Mouse (Mus musculus): ENCODE results near the gene Zfhx3. TPM values are rescaled to one million over a fixed set of nuclear protein-coding genes. Genes with fewer than 3 reads are reported as not detected.

Zfhx3 gene
- polyA plus RNA-seq, 1 experiment from 2014 or later, result 17.8 TPM

- Histone ChIP-seq H3K36me3 (ENCODE audit: control insufficient read depth, insufficient read depth, low read length) (no peaks in the 10 kb centered on the region), H3K9me3 (ENCODE audit: control insufficient read depth, low read length) (no peaks in the 10 kb centered on the region), H3K4me3 (ENCODE audit: low read length) (no peak overlapping the region), H3K4me1 (ENCODE audit: control insufficient read depth, insufficient read depth, low read depth, low read length) (peaks cover 10% of the 10 kb centered on the region), H3K9ac (ENCODE audit: low read depth, low read length) (no peak overlapping the region), H3K4me2 (ENCODE audit: low read length) (no peak overlapping the region), H3K27me3 (replicated peaks; ENCODE audit: control insufficient read depth, insufficient read depth, low read length) (no peaks in the 10 kb centered on the region; the same call in 1 of the 2 replicates), H3K27ac (ENCODE audit: low read depth, low read length) (no peak overlapping the region)
- WGBS, result 30% methylated on average over 7 of the region's 7 CpGs
- no peak for ATAC-seq
Measured at GRCm38 (mm10) chr8:108762567-108762966, 820.1 kb downstream of the Zfhx3 start.

GRCm38 (mm10) chr8:108764403-108765194 is 822.2 kb downstream of the Zfhx3 start:
- H3K36me3 ChIP-seq (ENCODE audit: control insufficient read depth, insufficient read depth, low read length), result no peaks in the 10 kb centered on the region
- no peak overlapping the region for H3K9ac ChIP-seq (ENCODE audit: low read depth, low read length)
- no peak overlapping the region for H3K4me2 ChIP-seq (ENCODE audit: low read length)
- no peaks in the 10 kb centered on the region; the same call in 1 of the 2 replicates for H3K27me3 ChIP-seq (replicated peaks; ENCODE audit: control insufficient read depth, insufficient read depth, low read length)
- 78% methylated on average over 19 of the region's 19 CpGs for WGBS
- no peak overlapping the region for H3K27ac ChIP-seq (ENCODE audit: low read depth, low read length)
- H3K4me1 ChIP-seq (ENCODE audit: control insufficient read depth, insufficient read depth, low read depth, low read length), result peaks cover 2% of the 10 kb centered on the region; the same call in 1 of the 2 replicates
- no peaks in the 10 kb centered on the region for H3K9me3 ChIP-seq (ENCODE audit: control insufficient read depth, low read length)
- ATAC-seq, result no peak
- H3K4me3 ChIP-seq (ENCODE audit: low read length), result no peak overlapping the region

GRCm38 (mm10) chr8:108766102-108766501 is 823.7 kb downstream of the Zfhx3 start:
- no peak overlapping the region for H3K27ac ChIP-seq (ENCODE audit: low read depth, low read length)
- H3K4me1 ChIP-seq (ENCODE audit: control insufficient read depth, insufficient read depth, low read depth, low read length), result peaks cover 2% of the 10 kb centered on the region; the same call in 1 of the 2 replicates
- no peaks in the 10 kb centered on the region for H3K9me3 ChIP-seq (ENCODE audit: control insufficient read depth, low read length)
- H3K36me3 ChIP-seq (ENCODE audit: control insufficient read depth, insufficient read depth, low read length), result no peaks in the 10 kb centered on the region
- no peak overlapping the region for H3K4me3 ChIP-seq (ENCODE audit: low read length)
- H3K9ac ChIP-seq (ENCODE audit: low read depth, low read length), result no peak overlapping the region
- H3K4me2 ChIP-seq (ENCODE audit: low read length), result no peak overlapping the region
- 89% methylated on average over 6 of the region's 6 CpGs for WGBS
- no peaks in the 10 kb centered on the region; the same call in 1 of the 2 replicates for H3K27me3 ChIP-seq (replicated peaks; ENCODE audit: control insufficient read depth, insufficient read depth, low read length)
- no peak for ATAC-seq

GRCm38 (mm10) chr8:108768051-108768450 is 825.6 kb downstream of the Zfhx3 start:
- Histone ChIP-seq H3K27me3 (replicated peaks; ENCODE audit: control insufficient read depth, insufficient read depth, low read length) (no peaks in the 10 kb centered on the region; the same call in 1 of the 2 replicates), H3K4me1 (ENCODE audit: control insufficient read depth, insufficient read depth, low read depth, low read length) (peaks cover 2% of the 10 kb centered on the region; the same call in 1 of the 2 replicates), H3K27ac (ENCODE audit: low read depth, low read length) (no peak overlapping the region), H3K9ac (ENCODE audit: low read depth, low read length) (no peak overlapping the region), H3K9me3 (ENCODE audit: control insufficient read depth, low read length) (no peaks in the 10 kb centered on the region), H3K4me3 (ENCODE audit: low read length) (no peak overlapping the region), H3K4me2 (ENCODE audit: low read length) (no peak overlapping the region), H3K36me3 (ENCODE audit: control insufficient read depth, insufficient read depth, low read length) (no peaks in the 10 kb centered on the region)
- 84% methylated on average over 7 of the region's 7 CpGs for WGBS
- ATAC-seq, result no peak

- no peak overlapping the region for H3K27ac ChIP-seq (ENCODE audit: low read depth, low read length)
- H3K4me2 ChIP-seq (ENCODE audit: low read length), result no peak overlapping the region
- no peaks in the 10 kb centered on the region for H3K9me3 ChIP-seq (ENCODE audit: control insufficient read depth, low read length)
- WGBS, result 93% methylated on average over 4 of the region's 4 CpGs
- no peaks in the 10 kb centered on the region; the same call in 1 of the 2 replicates for H3K27me3 ChIP-seq (replicated peaks; ENCODE audit: control insufficient read depth, insufficient read depth, low read length)
- no peak for ATAC-seq
- peaks cover 4% of the 10 kb centered on the region; the same call in 1 of the 2 replicates for H3K4me1 ChIP-seq (ENCODE audit: control insufficient read depth, insufficient read depth, low read depth, low read length)
- H3K36me3 ChIP-seq (ENCODE audit: control insufficient read depth, insufficient read depth, low read length), result no peaks in the 10 kb centered on the region
- H3K9ac ChIP-seq (ENCODE audit: low read depth, low read length), result no peak overlapping the region
- no peak overlapping the region for H3K4me3 ChIP-seq (ENCODE audit: low read length)
Measured at GRCm38 (mm10) chr8:108770334-108770733, 827.9 kb downstream of the Zfhx3 start.

- Histone ChIP-seq H3K27ac (ENCODE audit: low read depth, low read length) (no peak overlapping the region), H3K9me3 (ENCODE audit: control insufficient read depth, low read length) (no peaks in the 10 kb centered on the region), H3K4me1 (ENCODE audit: control insufficient read depth, insufficient read depth, low read depth, low read length) (peaks cover 9% of the 10 kb centered on the region), H3K4me2 (ENCODE audit: low read length) (no peak overlapping the region), H3K36me3 (ENCODE audit: control insufficient read depth, insufficient read depth, low read length) (no peaks in the 10 kb centered on the region), H3K4me3 (ENCODE audit: low read length) (no peak overlapping the region), H3K9ac (ENCODE audit: low read depth, low read length) (no peak overlapping the region), H3K27me3 (replicated peaks; ENCODE audit: control insufficient read depth, insufficient read depth, low read length) (no peaks in the 10 kb centered on the region)
- 68% methylated on average over 6 of the region's 6 CpGs for WGBS
- ATAC-seq, result no peak
Measured at GRCm38 (mm10) chr8:108773436-108773835, 831.0 kb downstream of the Zfhx3 start.

- Histone ChIP-seq H3K27ac (ENCODE audit: low read depth, low read length) (no peak overlapping the region), H3K36me3 (ENCODE audit: control insufficient read depth, insufficient read depth, low read length) (no peaks in the 10 kb centered on the region), H3K4me1 (ENCODE audit: control insufficient read depth, insufficient read depth, low read depth, low read length) (peaks cover 9% of the 10 kb centered on the region), H3K9ac (ENCODE audit: low read depth, low read length) (no peak overlapping the region), H3K4me2 (ENCODE audit: low read length) (no peak overlapping the region), H3K4me3 (ENCODE audit: low read length) (no peak overlapping the region), H3K9me3 (ENCODE audit: control insufficient read depth, low read length) (no peaks in the 10 kb centered on the region), H3K27me3 (replicated peaks; ENCODE audit: control insufficient read depth, insufficient read depth, low read length) (no peaks in the 10 kb centered on the region)
- no peak for ATAC-seq
- 84% methylated on average over 12 of the region's 12 CpGs for WGBS
Measured at GRCm38 (mm10) chr8:108778063-108778462, 835.6 kb downstream of the Zfhx3 start.

GRCm38 (mm10) chr8:108778551-108778950 is 836.1 kb downstream of the Zfhx3 start:
- H3K4me1 ChIP-seq (ENCODE audit: control insufficient read depth, insufficient read depth, low read depth, low read length), result peaks cover 9% of the 10 kb centered on the region
- H3K4me2 ChIP-seq (ENCODE audit: low read length), result no peak overlapping the region
- ATAC-seq, result no peak
- 91% methylated on average over 9 of the region's 9 CpGs for WGBS
- H3K27me3 ChIP-seq (replicated peaks; ENCODE audit: control insufficient read depth, insufficient read depth, low read length), result no peaks in the 10 kb centered on the region
- no peaks in the 10 kb centered on the region for H3K9me3 ChIP-seq (ENCODE audit: control insufficient read depth, low read length)
- no peak overlapping the region for H3K27ac ChIP-seq (ENCODE audit: low read depth, low read length)
- no peaks in the 10 kb centered on the region for H3K36me3 ChIP-seq (ENCODE audit: control insufficient read depth, insufficient read depth, low read length)
- no peak overlapping the region for H3K9ac ChIP-seq (ENCODE audit: low read depth, low read length)
- H3K4me3 ChIP-seq (ENCODE audit: low read length), result no peak overlapping the region

- 90% methylated on average over 6 of the region's 6 CpGs for WGBS
- Histone ChIP-seq H3K9ac (ENCODE audit: low read depth, low read length) (no peak overlapping the region), H3K36me3 (ENCODE audit: control insufficient read depth, insufficient read depth, low read length) (no peaks in the 10 kb centered on the region), H3K4me1 (ENCODE audit: control insufficient read depth, insufficient read depth, low read depth, low read length) (peaks cover 5% of the 10 kb centered on the region), H3K27me3 (replicated peaks; ENCODE audit: control insufficient read depth, insufficient read depth, low read length) (peaks cover 6% of the 10 kb centered on the region; the same call in 1 of the 2 replicates), H3K4me2 (ENCODE audit: low read length) (no peak overlapping the region), H3K27ac (ENCODE audit: low read depth, low read length) (no peak overlapping the region), H3K4me3 (ENCODE audit: low read length) (no peak overlapping the region), H3K9me3 (ENCODE audit: control insufficient read depth, low read length) (no peaks in the 10 kb centered on the region)
- ATAC-seq, result no peak
Measured at GRCm38 (mm10) chr8:108780766-108781165, 838.3 kb downstream of the Zfhx3 start.

Data from hindbrain, embryonic 16.5 days (tissue).